Mouse (Mus musculus) stomach, embryonic 15.5 days (tissue): ENCODE results near the gene Golt1a. TPM values are rescaled to one million over a fixed set of nuclear protein-coding genes. Genes with fewer than 3 reads are reported as not detected.

ENCODE experiments used
- ATAC-seq: fragments of 200-750 bp; cut with Nextera tagmentation; 2 replicates; pipeline ENCODE4 v1.8.0; 2017; ENCODE audit warnings: low read depth, moderate number of reproducible peaks, moderate TSS enrichment; ENCODE audit not compliant: insufficient read depth, low FRiP score
- H3K27ac ChIP-seq: fragments of 300-500 bp; sonication (generic); 2 replicates; pipeline ENCODE4 v1.5.1; 2015; ENCODE audit warnings: mild to moderate bottlenecking, inconsistent platforms
- H3K27me3 ChIP-seq: fragments of 300-500 bp; sonication (generic); replicated peaks from 2 replicates; pipeline ENCODE4 v1.6.1; 2015; ENCODE audit warnings: inconsistent platforms
- H3K36me3 ChIP-seq: fragments of 300-500 bp; sonication (generic); 2 replicates; pipeline ENCODE4 v1.6.1; 2015; ENCODE audit warnings: inconsistent platforms
- H3K4me1 ChIP-seq: fragments of 300-500 bp; sonication (generic); 2 replicates; pipeline ENCODE4 v1.6.1; 2015; ENCODE audit warnings: inconsistent platforms
- H3K4me2 ChIP-seq: fragments of 300-500 bp; sonication (generic); 2 replicates; pipeline ENCODE4 v1.6.1; 2015; ENCODE audit warnings: mild to moderate bottlenecking, inconsistent platforms
- H3K4me3 ChIP-seq: fragments of 300-500 bp; sonication (generic); replicated peaks from 2 replicates; pipeline ENCODE4 v1.5.1; 2015; ENCODE audit warnings: inconsistent platforms
- H3K9ac ChIP-seq: fragments of 300-500 bp; sonication (generic); 2 replicates; pipeline ENCODE4 v1.6.1; 2015; ENCODE audit warnings: inconsistent platforms
- H3K9me3 ChIP-seq: fragments of 300-500 bp; sonication (generic); 2 replicates; pipeline ENCODE4 v1.6.1; 2016; ENCODE audit warnings: inconsistent platforms
- WGBS: fragments of 180-500 bp; shearing (Covaris S2); methylation state at CpG from one replicate; pipeline ENCODE4 v1.1.7; 2015; 5-methylcytosine and 5-hydroxymethylcytosine counted together
- polyA plus RNA-seq: library from polyadenylated mRNA; unstranded; fragments of >200 nt; fragmentation: Nextera tagmentation; extraction: Ambion mirVana; gene quantifications from 2 replicates; pipeline ENCODE4 v1.2.1, GENCODE M21; 2015

Golt1a gene
- 4.9 and 7.7 TPM in 2 replicates for polyA plus RNA-seq

- no peaks in the 10 kb centered on the region for H3K36me3 ChIP-seq
- ATAC-seq = peak; percentile 68
- H3K4me3 ChIP-seq = peak within 1 kb of the TSS; percentile 29
- peak within 1 kb of the TSS; percentile 49; the same call in 1 of the 2 replicates for H3K27ac ChIP-seq
- 48% methylated on average over 14 of the region's 14 CpGs for WGBS
- H3K4me2 ChIP-seq = peak within 1 kb of the TSS; percentile 41
- H3K4me1 ChIP-seq = peaks cover 8% of the 10 kb centered on the region; the same call in 1 of the 2 replicates
- H3K27me3 ChIP-seq = no peaks in the 10 kb centered on the region
- H3K9ac ChIP-seq = no peak within 1 kb of the TSS
- H3K9me3 ChIP-seq = no peaks in the 10 kb centered on the region
Measured at GRCm38 (mm10) chr1:133309652-133310267, at the start of gene Golt1a. Gene Golt1a (plus strand): TSS chr1:133309800.

GRCm38 (mm10) chr1:133262628-133263027, 47.0 kb upstream of the Golt1a start:
- Histone ChIP-seq H3K9me3 (no peaks in the 10 kb centered on the region), H3K27me3 (no peaks in the 10 kb centered on the region), H3K4me1 (peaks cover 28% of the 10 kb centered on the region), H3K4me3 (no peak overlapping the region), H3K4me2 (no peak overlapping the region), H3K27ac (no peak overlapping the region), H3K36me3 (peaks cover 13% of the 10 kb centered on the region; the same call in 1 of the 2 replicates), H3K9ac (no peak overlapping the region)
- ATAC-seq = no peak
- 87% methylated on average over 6 of the region's 6 CpGs for WGBS

- no peak overlapping the region for H3K9ac ChIP-seq
- WGBS = 88% methylated on average over 7 of the region's 7 CpGs
- peaks cover 13% of the 10 kb centered on the region; the same call in 1 of the 2 replicates for H3K36me3 ChIP-seq
- H3K27ac ChIP-seq = no peak overlapping the region
- H3K9me3 ChIP-seq = no peaks in the 10 kb centered on the region
- no peak overlapping the region for H3K4me3 ChIP-seq
- no peak for ATAC-seq
- H3K4me1 ChIP-seq = peaks cover 29% of the 10 kb centered on the region
- no peak overlapping the region for H3K4me2 ChIP-seq
- no peaks in the 10 kb centered on the region for H3K27me3 ChIP-seq
Measured at GRCm38 (mm10) chr1:133263134-133263533, 46.5 kb upstream of the Golt1a start.

- H3K4me1 ChIP-seq = peaks cover 24% of the 10 kb centered on the region
- no peak overlapping the region for H3K9ac ChIP-seq
- ATAC-seq = no peak
Measured at GRCm38 (mm10) chr1:133264367-133264766, 45.2 kb upstream of the Golt1a start.

GRCm38 (mm10) chr1:133265114-133265766, 44.4 kb upstream of the Golt1a start:
- H3K9ac ChIP-seq = no peak overlapping the region

More at GRCm38 (mm10) chr1:133264367-133264766, 45.2 kb upstream of the Golt1a start:
- Histone ChIP-seq H3K9me3 (no peaks in the 10 kb centered on the region), H3K4me2 (no peak overlapping the region), H3K4me3 (no peak overlapping the region), H3K27me3 (no peaks in the 10 kb centered on the region), H3K36me3 (peaks cover 14% of the 10 kb centered on the region), H3K27ac (no peak overlapping the region)
- WGBS = 71% methylated on average over 12 of the region's 12 CpGs

GRCm38 (mm10) chr1:133267094-133267493, 42.5 kb upstream of the Golt1a start:
- Histone ChIP-seq H3K27me3 (no peaks in the 10 kb centered on the region), H3K4me2 (no peak overlapping the region), H3K36me3 (peaks cover 14% of the 10 kb centered on the region), H3K9me3 (no peaks in the 10 kb centered on the region), H3K9ac (no peak overlapping the region), H3K4me1 (peaks cover 24% of the 10 kb centered on the region), H3K4me3 (no peak overlapping the region), H3K27ac (no peak overlapping the region)
- ATAC-seq = no peak
- 76% methylated on average over 3 of the region's 3 CpGs for WGBS

More at GRCm38 (mm10) chr1:133265114-133265766, 44.4 kb upstream of the Golt1a start:
- Histone ChIP-seq H3K4me3 (no peak overlapping the region), H3K27ac (peak overlapping the region; percentile 61), H3K4me2 (peak overlapping the region; percentile 8; the same call in 1 of the 2 replicates), H3K9me3 (no peaks in the 10 kb centered on the region), H3K4me1 (peaks cover 24% of the 10 kb centered on the region), H3K36me3 (peaks cover 21% of the 10 kb centered on the region), H3K27me3 (no peaks in the 10 kb centered on the region)
- peak; percentile 84 for ATAC-seq
- WGBS = 29% methylated on average over 11 of the region's 11 CpGs

GRCm38 (mm10) chr1:133267813-133268492, 41.6 kb upstream of the Golt1a start:
- peaks cover 13% of the 10 kb centered on the region for H3K36me3 ChIP-seq
- H3K27me3 ChIP-seq = no peaks in the 10 kb centered on the region
- no peak overlapping the region for H3K4me2 ChIP-seq
- no peak overlapping the region for H3K4me3 ChIP-seq
- H3K4me1 ChIP-seq = peaks cover 24% of the 10 kb centered on the region
- no peaks in the 10 kb centered on the region for H3K9me3 ChIP-seq
- 37% methylated on average over 10 of the region's 10 CpGs for WGBS
- H3K27ac ChIP-seq = no peak overlapping the region
- H3K9ac ChIP-seq = no peak overlapping the region
- peak; percentile 53 for ATAC-seq

GRCm38 (mm10) chr1:133268503-133268902, 41.1 kb upstream of the Golt1a start:
- H3K36me3 ChIP-seq = peaks cover 13% of the 10 kb centered on the region

GRCm38 (mm10) chr1:133270336-133270735, 39.3 kb upstream of the Golt1a start:
- WGBS = 50% methylated on average over 6 of the region's 6 CpGs
- no peak for ATAC-seq
- no peaks in the 10 kb centered on the region for H3K27me3 ChIP-seq
- no peak overlapping the region for H3K4me2 ChIP-seq
- H3K27ac ChIP-seq = no peak overlapping the region
- peaks cover 14% of the 10 kb centered on the region; the same call in 1 of the 2 replicates for H3K4me1 ChIP-seq
- no peaks in the 10 kb centered on the region for H3K9me3 ChIP-seq
- no peak overlapping the region for H3K9ac ChIP-seq
- H3K36me3 ChIP-seq = peaks cover 22% of the 10 kb centered on the region
- no peak overlapping the region for H3K4me3 ChIP-seq

More at GRCm38 (mm10) chr1:133268503-133268902, 41.1 kb upstream of the Golt1a start:
- Histone ChIP-seq H3K9ac (no peak overlapping the region), H3K9me3 (no peaks in the 10 kb centered on the region), H3K4me1 (peaks cover 24% of the 10 kb centered on the region), H3K4me3 (no peak overlapping the region), H3K27me3 (no peaks in the 10 kb centered on the region), H3K27ac (no peak overlapping the region), H3K4me2 (no peak overlapping the region)
- no peak for ATAC-seq
- WGBS = 85% methylated on average over 3 of the region's 3 CpGs

- Histone ChIP-seq H3K4me1 (no peaks in the 10 kb centered on the region), H3K27ac (no peak overlapping the region), H3K4me2 (no peak overlapping the region), H3K9me3 (no peaks in the 10 kb centered on the region), H3K4me3 (no peak overlapping the region), H3K9ac (no peak overlapping the region), H3K27me3 (no peaks in the 10 kb centered on the region), H3K36me3 (peaks cover 30% of the 10 kb centered on the region)
- 91% methylated on average over 19 of the region's 19 CpGs for WGBS
- ATAC-seq = no peak
Measured at GRCm38 (mm10) chr1:133274163-133274562, 35.4 kb upstream of the Golt1a start.

GRCm38 (mm10) chr1:133276983-133277382, 32.6 kb upstream of the Golt1a start:
- Histone ChIP-seq H3K4me1 (no peaks in the 10 kb centered on the region), H3K9me3 (no peaks in the 10 kb centered on the region), H3K4me2 (no peak overlapping the region), H3K4me3 (no peak overlapping the region), H3K9ac (no peak overlapping the region), H3K27me3 (no peaks in the 10 kb centered on the region), H3K36me3 (peaks cover 20% of the 10 kb centered on the region; the same call in 1 of the 2 replicates), H3K27ac (no peak overlapping the region)
- WGBS = 60% methylated on average over 5 of the region's 5 CpGs
- no peak for ATAC-seq

GRCm38 (mm10) chr1:133278539-133278938, 31.1 kb upstream of the Golt1a start:
- no peaks in the 10 kb centered on the region for H3K4me1 ChIP-seq
- 75% methylated on average over 6 of the region's 6 CpGs for WGBS
- no peaks in the 10 kb centered on the region for H3K9me3 ChIP-seq
- H3K4me3 ChIP-seq = no peak overlapping the region
- H3K36me3 ChIP-seq = peaks cover 16% of the 10 kb centered on the region; the same call in 1 of the 2 replicates
- no peaks in the 10 kb centered on the region for H3K27me3 ChIP-seq
- H3K27ac ChIP-seq = no peak overlapping the region
- H3K9ac ChIP-seq = no peak overlapping the region
- ATAC-seq = no peak
- H3K4me2 ChIP-seq = no peak overlapping the region
